Mouse (Mus musculus): ENCODE measurements at regions not wholly inside any gene's neighbourhood (a gene's known extent, or its start where the extent isn't known, plus 50 kb on each side); places are given as distances from the start of the nearest gene placed in this dataset.
"Not testable (repeated sequence)": the region's sequence is repeated elsewhere in the genome, so short reads cannot be mapped to it uniquely, and the experiment has no call there.

DNA sequence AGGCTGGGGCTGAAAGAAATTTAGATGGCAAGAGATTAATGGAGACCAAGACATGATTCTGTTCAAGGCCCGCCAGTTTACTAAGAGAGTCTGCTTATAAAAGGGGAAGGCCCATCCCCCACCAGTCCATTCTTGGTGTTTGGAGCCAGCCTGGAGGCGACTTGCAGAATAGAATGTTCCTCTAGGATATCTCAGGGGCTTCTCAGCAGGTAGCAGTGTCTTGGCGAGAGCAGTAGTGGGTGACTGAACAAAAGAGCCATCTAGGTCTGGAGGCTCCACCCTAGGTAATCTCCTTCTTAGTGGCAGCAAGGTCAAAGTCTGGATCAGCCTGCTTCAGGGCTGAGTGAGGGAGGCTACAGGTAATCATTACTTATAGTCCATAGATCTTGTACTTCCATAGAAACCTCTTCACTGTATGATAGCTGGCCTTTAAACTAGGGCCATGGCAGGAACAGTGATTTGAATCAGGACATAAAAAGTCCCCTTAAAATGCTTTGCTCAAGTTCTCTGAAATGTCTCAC is 166.0 kb upstream of the Gm5538 start:
- DNase-seq: not testable (repeated sequence)

DNA sequence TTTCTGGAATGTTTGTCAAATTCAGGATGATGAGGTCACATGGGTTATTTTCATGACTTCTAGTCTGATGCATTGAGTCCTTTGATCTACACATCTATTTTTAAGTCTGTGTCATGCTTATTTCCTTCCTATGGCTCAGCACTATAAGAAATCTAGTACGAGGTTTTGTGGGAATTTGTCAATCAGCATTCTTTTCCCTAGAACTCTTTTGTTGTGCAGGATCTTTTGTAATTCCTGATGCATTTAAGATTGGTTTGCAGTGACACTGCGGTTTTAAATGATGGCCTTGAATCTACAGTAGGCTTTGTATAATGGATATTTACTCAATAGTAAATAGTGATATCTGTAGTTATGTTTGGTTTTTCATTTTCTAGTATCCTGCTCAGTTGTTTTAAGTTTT is 187.0 kb upstream of the Gm5538 start:
- DNase-seq: no peak

DNA sequence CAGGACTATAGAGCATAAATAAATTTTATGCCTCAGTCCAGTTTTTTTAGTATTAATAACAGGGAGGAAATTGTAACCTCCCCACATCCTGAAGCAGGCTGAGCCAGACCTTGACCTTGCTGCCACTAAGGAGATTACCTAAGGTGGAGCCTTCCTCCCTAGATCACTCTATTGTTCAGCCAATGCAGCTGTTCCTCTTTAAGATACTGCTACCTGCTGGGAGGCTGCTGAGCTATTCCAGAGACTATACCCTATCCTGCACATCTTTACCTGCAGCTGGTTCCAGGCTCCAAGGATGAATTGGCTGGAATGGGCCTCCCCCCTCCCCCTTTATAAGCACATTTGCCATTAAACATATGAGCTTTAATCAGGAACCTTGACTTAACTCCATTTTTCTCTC is 189.0 kb upstream of the Gm5538 start:
- not testable (repeated sequence) for DNase-seq

DNA sequence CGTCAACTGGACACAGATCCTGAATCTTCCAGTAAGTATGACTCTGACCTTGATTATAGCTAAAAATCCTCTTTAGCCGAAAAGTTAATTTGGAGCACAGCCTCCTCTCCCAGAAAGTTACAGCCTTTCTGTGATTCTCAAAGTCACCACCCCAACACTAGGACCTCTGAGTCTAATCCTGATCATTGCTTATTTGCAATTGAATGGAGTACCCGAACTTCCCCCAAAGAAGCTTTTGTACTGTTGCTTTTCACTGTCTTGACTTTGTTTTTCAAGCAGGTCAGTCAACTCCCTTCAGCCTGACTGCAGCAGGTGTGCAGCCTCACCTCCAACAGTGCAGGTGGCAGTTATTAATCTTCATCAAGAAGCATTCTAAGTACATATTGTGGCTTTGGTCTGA is 189.7 kb upstream of the Gm5538 start:
- DNase-seq: not testable (repeated sequence)

DNA sequence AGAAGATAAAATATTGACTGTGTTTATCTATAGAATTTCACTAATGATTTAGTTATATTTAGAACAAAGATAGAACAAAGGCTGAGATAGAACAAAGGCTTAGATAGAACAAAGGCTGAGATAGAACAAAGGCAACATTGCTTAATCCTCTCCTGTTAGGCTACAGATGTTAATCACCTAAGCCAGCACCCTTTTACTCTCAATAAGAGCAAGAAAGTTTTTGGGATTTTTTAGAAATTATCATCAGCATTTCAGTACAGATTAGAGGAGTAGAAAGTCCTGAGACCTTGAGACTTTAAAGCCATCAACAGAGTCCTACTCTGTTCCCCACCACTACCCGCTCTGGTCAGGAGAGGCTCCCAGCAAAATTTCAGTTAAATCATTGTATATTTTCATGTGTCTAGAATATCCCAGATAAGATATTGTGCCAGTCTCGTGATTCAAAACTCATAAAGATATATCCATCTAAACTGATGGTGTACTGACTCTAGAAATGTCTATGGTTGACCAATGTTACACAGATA is 187.2 kb upstream of the Igsf10 start:
- no peak for DNase-seq

DNA sequence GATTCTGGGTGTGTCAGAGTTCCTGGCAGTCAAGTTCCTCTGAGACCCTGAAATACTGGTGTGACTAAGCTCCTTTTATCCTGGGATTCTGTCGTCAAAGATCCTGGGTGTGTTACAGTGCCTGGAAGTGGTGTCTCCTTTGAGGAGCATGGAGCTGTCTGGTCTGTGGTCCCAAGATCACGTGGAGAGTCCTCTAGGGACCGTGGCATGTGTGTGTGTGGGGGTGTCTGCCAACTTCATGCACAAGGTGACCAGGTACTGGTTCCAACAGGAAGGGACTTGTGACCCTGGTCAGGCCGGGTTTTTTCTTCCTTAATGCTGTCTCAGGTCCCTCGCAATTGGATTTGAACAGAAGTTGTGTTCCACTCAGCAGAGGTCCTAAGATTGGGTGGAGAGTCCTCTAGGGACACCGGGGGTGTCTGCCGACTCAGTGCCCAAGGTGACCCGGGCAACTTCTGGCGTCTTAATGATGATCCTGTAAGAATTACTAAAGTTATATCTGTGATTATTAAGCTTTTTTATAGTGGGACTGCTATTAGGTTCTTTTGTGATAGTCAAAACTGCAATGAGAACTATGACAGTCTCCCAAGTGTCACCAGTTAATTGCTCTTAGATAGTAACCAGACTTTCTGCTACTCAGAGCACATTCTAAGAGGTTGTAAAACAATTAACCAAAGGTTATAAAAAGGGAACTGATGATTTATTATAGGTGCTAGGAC is 186.6 kb upstream of the Igsf10 start:
- DNase-seq: no peak

DNA sequence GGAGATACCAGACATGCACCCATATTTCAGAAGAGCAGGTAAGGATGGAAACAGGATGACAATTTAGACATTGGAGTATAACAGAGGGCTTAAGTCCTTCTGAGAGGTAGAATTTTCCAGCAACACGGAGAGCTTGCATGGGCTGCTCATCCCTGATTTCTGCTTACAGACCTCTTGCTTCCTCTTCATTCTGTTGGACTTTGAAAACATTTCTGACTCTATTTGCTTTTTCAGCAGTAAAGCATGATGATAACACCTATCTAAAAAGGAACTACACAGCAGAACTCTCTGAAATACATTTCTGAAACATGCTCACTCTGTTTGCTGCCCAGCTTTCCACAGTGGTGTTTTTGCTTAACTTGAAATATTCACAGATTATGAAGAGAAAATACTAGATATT is 176.6 kb upstream of the Igsf10 start:
- no peak for DNase-seq

DNA sequence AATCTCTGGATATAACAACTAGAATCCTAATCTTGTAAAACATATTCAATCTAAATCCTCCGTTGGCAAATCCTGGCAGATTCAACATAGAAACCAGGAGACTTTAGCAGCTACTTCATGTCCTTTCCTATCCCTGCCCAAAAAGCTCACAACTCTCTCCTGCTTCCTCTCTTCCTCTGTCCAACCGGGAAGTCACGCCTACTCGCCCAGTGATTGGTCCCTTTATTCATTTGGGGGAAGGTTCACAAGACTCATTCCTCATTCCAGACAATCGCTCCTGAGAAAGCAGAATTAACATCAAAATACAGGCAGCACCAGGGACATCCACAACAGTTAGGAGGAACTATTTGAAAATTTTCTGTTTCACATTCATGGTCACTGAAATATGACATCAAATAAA is 133.9 kb upstream of the Igsf10 start:
- no peak for DNase-seq

DNA sequence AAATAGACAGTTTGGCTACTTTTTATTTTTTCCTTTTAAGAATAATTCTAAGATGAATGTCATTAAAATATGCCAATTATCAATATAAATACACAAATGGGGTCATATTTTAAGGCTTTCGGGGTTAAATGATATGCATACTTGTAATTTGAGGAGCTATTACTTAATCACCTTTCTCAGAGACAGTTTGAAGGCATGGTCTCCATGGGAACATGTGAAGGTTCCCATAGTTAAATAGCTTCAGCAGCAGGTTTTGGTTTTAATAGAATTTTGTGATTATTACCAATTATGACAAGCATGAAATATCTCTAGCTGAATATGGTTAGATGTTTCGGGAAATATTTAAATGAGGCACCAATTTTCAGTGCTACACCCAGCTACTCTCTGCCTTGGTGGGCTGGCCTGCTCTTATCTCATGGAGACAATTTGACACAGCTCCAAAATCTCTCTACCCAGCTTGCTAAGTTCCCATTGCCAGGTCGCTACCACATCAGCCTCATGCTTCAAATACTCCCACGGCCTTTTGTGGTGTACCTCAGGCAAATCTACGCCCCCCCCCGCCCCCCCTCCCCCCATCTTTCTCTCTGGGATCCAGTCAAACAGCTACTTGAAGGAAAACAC is 133.4 kb upstream of the Igsf10 start:
- DNase-seq: no peak

DNA sequence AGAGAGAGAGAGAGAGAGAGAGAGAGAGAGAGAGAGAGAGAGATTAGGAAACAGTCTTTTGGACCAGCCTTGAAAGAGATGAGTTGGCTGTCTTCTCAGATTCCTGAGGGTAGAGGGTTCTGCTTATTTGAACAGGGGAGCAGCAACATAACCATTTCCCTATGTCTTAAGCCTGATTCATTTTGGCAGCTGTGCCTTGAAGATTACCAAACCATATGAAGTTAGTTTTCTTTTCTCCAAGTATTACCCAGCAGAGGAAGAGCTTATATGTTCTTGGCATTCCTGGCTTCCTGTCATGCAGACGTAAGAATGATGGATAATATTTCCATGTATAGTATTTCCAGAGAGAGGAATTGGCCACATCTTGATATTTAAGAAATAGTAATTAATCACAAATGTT is 124.8 kb upstream of the Igsf10 start:
- no peak for DNase-seq

DNA sequence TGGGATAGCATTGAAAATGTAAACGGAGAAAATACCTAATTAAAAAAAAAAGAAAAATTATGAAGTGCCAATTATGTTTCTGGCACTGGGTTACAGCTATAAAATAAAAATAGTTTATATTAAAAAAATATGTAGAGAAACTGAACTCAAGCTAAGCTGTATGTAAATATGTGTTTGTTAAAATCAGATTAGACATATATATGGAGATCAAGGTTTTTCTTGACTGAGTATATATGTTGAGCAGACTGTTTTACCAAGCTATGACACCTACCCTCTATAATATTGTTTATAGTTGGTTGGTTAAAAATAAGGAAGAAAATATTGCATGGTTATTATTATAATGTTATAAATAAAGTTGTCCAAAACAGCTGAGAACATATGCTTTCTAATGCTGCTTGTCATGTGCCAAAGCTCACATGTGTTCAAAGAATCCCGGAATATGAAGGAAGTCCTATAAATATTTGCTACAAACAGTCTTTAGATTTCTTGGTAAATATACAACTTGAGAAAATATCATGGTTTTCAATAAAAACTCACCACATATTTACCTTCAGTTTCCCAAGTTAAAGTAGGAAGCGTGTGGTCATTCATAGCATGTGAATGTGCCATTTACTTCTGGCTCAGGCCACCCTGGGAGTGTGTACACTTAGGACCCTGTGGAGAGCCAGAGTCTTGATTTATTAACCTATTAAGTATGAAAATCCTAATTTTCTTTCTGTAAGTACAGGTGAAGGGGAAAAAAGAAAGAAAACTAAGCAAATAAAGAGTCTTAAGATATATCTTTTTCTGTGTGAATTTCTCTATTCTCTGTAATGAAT is 118.4 kb upstream of the Igsf10 start:
- no peak for DNase-seq

DNA sequence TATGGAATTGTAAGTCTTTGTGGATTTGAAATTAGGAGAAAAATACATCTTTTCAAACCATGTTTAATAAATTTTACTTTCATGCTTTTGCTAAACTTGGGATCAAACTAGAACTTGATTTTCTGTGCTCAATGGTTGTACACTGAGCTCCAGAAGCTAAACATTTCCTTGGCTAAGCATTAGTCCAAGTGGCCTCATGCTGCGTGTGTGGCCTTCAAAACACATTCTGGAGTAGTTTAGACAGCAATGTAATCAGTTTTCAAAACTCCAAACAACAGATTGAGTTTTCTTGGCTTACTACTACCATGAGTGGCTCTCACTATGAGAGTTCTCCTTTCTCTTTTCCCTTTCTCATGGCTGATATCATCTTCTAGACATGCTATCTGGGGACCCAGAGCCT is 112.7 kb upstream of the Igsf10 start:
- DNase-seq: no peak

DNA sequence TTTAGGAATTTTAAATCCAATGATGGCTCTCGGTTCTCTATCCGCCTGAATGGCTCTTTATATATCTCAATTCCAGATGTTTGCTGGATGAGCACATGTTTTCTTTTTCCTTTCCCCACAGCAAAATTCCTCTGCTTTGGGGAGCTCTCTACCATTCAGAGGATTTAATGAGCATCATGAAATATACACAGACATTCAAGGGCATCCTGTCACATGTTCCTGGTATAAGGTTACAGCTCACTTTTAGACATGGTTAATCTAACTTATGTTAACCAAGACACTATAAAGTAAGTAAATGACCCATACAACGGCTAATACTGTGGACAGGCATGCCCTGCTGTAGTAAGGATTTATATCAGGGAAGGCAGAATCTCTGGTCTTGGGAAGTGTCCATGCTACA is 106.9 kb upstream of the Igsf10 start:
- DNase-seq: no peak

DNA sequence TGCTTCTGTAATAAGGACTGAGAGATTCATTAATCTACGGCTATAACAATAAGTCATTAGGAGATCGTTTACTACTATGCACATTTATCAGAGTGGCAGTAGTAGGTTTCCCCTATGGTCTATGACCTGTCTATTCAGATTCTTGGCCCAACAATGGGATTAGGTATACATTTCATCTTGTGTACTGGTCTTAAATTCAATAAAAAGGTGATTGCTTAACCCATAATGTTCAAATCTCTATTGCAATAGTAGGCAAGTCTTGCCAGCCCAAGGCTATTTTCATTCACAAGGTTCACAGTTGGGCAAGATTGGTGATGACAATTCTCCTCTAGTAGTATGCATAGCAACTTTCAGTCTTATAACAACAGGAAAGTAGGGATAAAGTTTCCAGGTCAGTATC is 79.4 kb upstream of the Igsf10 start:
- no peak for DNase-seq

DNA sequence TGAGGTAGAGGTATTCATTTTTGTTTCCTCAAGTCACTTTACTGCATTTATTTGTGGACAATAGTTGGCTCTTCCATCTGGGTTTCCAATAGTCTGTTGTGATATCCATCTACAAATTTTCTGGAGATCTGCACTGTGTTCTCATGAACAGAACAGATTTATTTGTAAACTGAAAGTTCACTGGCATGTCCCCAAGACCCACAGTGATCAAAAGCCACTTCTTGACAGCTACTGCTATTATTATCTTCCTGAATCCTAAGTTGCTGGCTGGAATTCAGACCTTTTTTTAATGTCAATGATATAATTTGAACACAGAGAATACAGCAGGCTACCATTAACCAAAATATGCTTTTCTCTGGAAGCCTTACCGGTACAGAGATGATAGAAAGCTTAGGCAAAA is 64.9 kb upstream of the Igsf10 start:
- no peak for DNase-seq

DNA sequence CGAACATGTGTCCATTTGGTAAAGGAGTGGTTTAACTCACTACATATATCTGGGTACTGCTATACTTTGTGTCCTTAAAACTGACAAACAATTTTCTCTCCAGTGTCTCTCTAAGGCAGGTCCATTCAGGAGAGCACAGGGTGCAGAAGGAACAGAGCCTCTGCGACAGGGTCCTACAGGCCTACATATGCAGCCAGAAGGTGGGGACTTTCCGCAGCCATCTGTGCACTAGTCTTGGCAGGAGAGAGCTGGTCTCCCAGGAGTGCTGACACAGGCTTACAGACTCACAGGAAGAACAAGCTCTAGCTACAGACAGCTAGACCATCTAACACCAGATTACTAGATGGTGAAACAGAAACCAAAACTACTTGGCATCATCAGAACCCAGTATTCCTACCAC is 61.8 kb upstream of the Igsf10 start:
- no peak for DNase-seq

DNA sequence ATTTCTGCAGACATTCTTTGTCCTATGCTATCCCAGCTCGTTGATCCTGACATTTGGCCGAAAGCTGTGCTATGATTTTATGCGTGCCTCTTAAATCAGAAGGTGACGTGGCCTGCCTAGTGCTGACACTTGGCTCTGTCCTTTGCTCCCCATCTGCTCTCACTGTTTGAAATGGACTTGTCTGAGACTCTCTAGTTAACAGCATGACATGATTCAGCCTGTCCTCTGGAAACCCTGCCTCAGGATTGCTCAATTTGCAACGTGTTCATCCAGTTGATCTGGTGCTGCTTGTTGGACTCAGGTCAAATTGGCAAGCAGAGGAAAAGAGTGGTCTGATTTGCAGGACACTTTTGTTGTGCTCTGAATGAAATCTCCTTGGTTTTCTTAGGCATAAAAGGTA is 57.7 kb upstream of the Igsf10 start:
- DNase-seq: peak; percentile 13 to 41

DNA sequence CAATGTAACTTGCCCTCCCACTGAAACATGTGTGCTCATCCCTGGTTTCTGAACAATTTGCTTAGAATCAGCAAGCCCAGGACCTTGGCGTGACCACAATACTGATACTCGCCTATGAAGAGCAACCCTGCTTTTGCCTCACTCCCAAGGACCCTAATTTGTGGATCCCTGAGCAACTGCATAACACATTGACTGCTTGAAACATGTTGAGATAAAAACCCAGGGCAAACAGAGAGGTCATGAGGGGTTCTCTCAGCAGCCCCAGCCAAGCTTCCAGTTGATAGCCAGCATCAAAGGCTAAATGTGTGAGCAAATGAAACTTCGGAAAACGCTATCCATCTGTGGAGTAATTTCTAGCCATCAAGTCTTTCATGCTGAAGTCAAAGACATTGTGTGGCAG is 57.2 kb upstream of the Igsf10 start:
- DNase-seq: no peak

Measured in kidney, postnatal 36 days (tissue).